Mouse (Mus musculus): Measurements from ENCODE around the gene Gm11541.
"Not testable (repeated sequence)": the region's sequence is repeated elsewhere in the genome, so short reads cannot be mapped to it uniquely, and the experiment has no call there.

Gene Gm11541

GRCm38 (mm10) chr11:94697703-94698464 is 6.4 kb downstream of the Gm11541 start:
- no peak for DNase-seq (ENCODE audit: extremely low spot score, low read depth, low spot score)

- no peak for DNase-seq (ENCODE audit: extremely low spot score, low read depth, low spot score)
Observed at GRCm38 (mm10) chr11:94697140-94697539, 7.2 kb downstream of the Gm11541 start.

GRCm38 (mm10) chr11:94695508-94695907 is 8.8 kb downstream of the Gm11541 start:
- DNase-seq (ENCODE audit: extremely low spot score, low read depth, low spot score) = no peak

- not testable (repeated sequence) for DNase-seq (ENCODE audit: extremely low spot score, low read depth, low spot score)
Observed at GRCm38 (mm10) chr11:94692502-94692901, 11.8 kb downstream of the Gm11541 start.

- DNase-seq (ENCODE audit: extremely low spot score, low read depth, low spot score) = no peak
Observed at GRCm38 (mm10) chr11:94687178-94687577, 17.1 kb downstream of the Gm11541 start.

- no peak for DNase-seq (ENCODE audit: extremely low spot score, low read depth, low spot score)
Observed at GRCm38 (mm10) chr11:94682427-94682826, 21.9 kb downstream of the Gm11541 start.

GRCm38 (mm10) chr11:94681640-94682039 is 22.7 kb downstream of the Gm11541 start:
- DNase-seq (ENCODE audit: extremely low spot score, low read depth, low spot score) = no peak

- no peak for DNase-seq (ENCODE audit: extremely low spot score, low read depth, low spot score)
Observed at GRCm38 (mm10) chr11:94680639-94681038, 23.7 kb downstream of the Gm11541 start.

- DNase-seq (ENCODE audit: extremely low spot score, low read depth, low spot score) = no peak
Observed at GRCm38 (mm10) chr11:94677607-94678145, 26.6 kb downstream of the Gm11541 start.

GRCm38 (mm10) chr11:94676754-94677606 is 27.3 kb downstream of the Gm11541 start, which contains the start of gene Xylt2:
Gene Xylt2 (minus strand): TSS chr11:94677515.
- DNase-seq (ENCODE audit: extremely low spot score, low read depth, low spot score) = peak; percentile 81

GRCm38 (mm10) chr11:94676308-94676707 is 28.0 kb downstream of the Gm11541 start:
- no peak for DNase-seq (ENCODE audit: extremely low spot score, low read depth, low spot score)

- no peak for DNase-seq (ENCODE audit: extremely low spot score, low read depth, low spot score)
Observed at GRCm38 (mm10) chr11:94675446-94675845, 28.9 kb downstream of the Gm11541 start.

- DNase-seq (ENCODE audit: extremely low spot score, low read depth, low spot score) = no peak
Observed at GRCm38 (mm10) chr11:94674984-94675383, 29.3 kb downstream of the Gm11541 start.

- DNase-seq (ENCODE audit: extremely low spot score, low read depth, low spot score) = no peak
Observed at GRCm38 (mm10) chr11:94665281-94665680, 39.0 kb downstream of the Gm11541 start.

GRCm38 (mm10) chr11:94661344-94661743 is 43.0 kb downstream of the Gm11541 start:
- DNase-seq (ENCODE audit: extremely low spot score, low read depth, low spot score) = no peak

GRCm38 (mm10) chr11:94653663-94654436 is 50.4 kb downstream of the Gm11541 start, which contains the start of the genes Mrpl27 and Eme1:
Gene Mrpl27 (plus strand): TSS chr11:94653767.
Gene Eme1 (minus strand): TSS chr11:94653964.
- peak; percentile 41 for DNase-seq (ENCODE audit: extremely low spot score, low read depth, low spot score)

- no peak for DNase-seq (ENCODE audit: extremely low spot score, low read depth, low spot score)
Observed at GRCm38 (mm10) chr11:94652973-94653372, 51.3 kb downstream of the Gm11541 start.

- DNase-seq (ENCODE audit: extremely low spot score, low read depth, low spot score) = not testable (repeated sequence)
Observed at GRCm38 (mm10) chr11:94651241-94651640, 53.1 kb downstream of the Gm11541 start.

- DNase-seq (ENCODE audit: extremely low spot score, low read depth, low spot score) = no peak
Observed at GRCm38 (mm10) chr11:94646457-94646856, 57.8 kb downstream of the Gm11541 start.

All from hindlimb bud, embryonic 11.5 days (tissue).